Mouse (Mus musculus) thymus, adult 2 months (tissue): ENCODE measurements around the gene Rhot1. TPM values are rescaled to one million over a fixed set of nuclear protein-coding genes. Genes with fewer than 3 reads are reported as not detected.

ENCODE experiments used
- DNase-seq: peaks from one replicate; pipeline ENCODE4 v3.0.0; 2021
- H3K27ac ChIP-seq: fragments of 200-500 bp; 2 replicates; pipeline ENCODE4 v1.5.1; 2012; ENCODE audit warnings: low read length, control low read depth; ENCODE audit not compliant: control insufficient read depth, insufficient read depth
- H3K27me3 ChIP-seq: fragments of 200-500 bp; 2 replicates; pipeline ENCODE4 v1.6.1; 2012; ENCODE audit warnings: mild to moderate bottlenecking, low read length, moderate library complexity, mixed read lengths; ENCODE audit not compliant: control insufficient read depth, insufficient read depth
- H3K36me3 ChIP-seq: fragments of 200-500 bp; 2 replicates; pipeline ENCODE4 v1.6.1; 2012; ENCODE audit warnings: mild to moderate bottlenecking, low read length, moderate library complexity; ENCODE audit not compliant: control insufficient read depth, insufficient read depth
- H3K4me1 ChIP-seq: fragments of 200-500 bp; replicated peaks from 2 replicates; pipeline ENCODE4 v1.6.1; 2012; ENCODE audit warnings: low read length; ENCODE audit not compliant: control insufficient read depth, insufficient read depth
- H3K4me3 ChIP-seq: fragments of 200-500 bp; 2 replicates; pipeline ENCODE4 v1.5.1; 2012; ENCODE audit warnings: mild to moderate bottlenecking, low read length, control low read depth, moderate library complexity; ENCODE audit not compliant: control insufficient read depth, insufficient read depth
- CTCF ChIP-seq: fragments of 200-500 bp; IDR thresholded peaks from 2 replicates; pipeline ENCODE4 v1.5.1; 2012; ENCODE audit warnings: mild to moderate bottlenecking, control low read depth, low read length, moderate library complexity, borderline replicate concordance; ENCODE audit not compliant: control insufficient read depth, poor library complexity, insufficient read depth; ENCODE audit errors: extremely low read depth
- POLR2A ChIP-seq: fragments of 200-500 bp; IDR thresholded peaks from 2 replicates; pipeline ENCODE4 v1.6.1; 2012; ENCODE audit warnings: mild to moderate bottlenecking, low read length, control low read depth, moderate library complexity; ENCODE audit not compliant: control insufficient read depth, poor library complexity, insufficient read depth; ENCODE audit errors: extremely low read depth
- WGBS: fragments of 180-500 bp; shearing (Covaris S2); methylation state at CpG from one replicate; pipeline ENCODE4 v1.1.7; 2018; 5-methylcytosine and 5-hydroxymethylcytosine counted together
- polyA plus RNA-seq: library from polyadenylated mRNA; depleted of rRNA; stranded (reverse); fragments of >200 nt; gene quantifications from 2 replicates; pipeline ENCODE4 v1.2.3, GENCODE M21; 2012; rRNA removed

Rhot1 gene
- polyA plus RNA-seq, 1 experiment: 13.7 TPM

- no peaks in the 10 kb centered on the region for H3K36me3 ChIP-seq
- WGBS: 94% methylated on average over 1 of the region's 1 CpGs
- no peak overlapping the region for H3K4me3 ChIP-seq
- DNase-seq: no peak
- H3K4me1 ChIP-seq: no peaks in the 10 kb centered on the region
- no peak overlapping the region for H3K27ac ChIP-seq
- no peaks in the 10 kb centered on the region for H3K27me3 ChIP-seq
- TF ChIP-seq CTCF (no peak), POLR2A (no peak)
These were observed 104.6 kb downstream of the Rhot1 start for GRCm38 (mm10) chr11:80313462-80313861.

DNA sequence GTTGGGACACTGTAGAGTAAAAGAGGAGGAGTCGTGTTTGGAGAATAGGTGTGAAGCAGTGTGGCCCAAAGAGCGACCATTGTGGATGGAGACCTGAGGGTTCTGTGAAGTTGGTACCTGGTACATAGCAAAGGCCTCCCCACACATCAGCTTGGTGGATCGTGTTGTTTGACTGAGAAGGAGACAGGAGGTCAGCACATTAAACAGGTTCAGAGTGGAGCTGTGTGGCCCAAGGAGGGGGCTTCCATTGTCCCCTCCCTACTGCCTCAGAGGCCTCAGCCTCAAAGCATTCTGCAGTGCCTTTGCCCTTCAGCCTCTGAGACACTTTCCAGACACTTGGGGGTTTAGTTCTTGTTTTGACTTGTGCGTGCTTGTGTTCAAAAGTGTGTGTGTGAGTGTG lies 105.1 kb downstream of the Rhot1 start:
- 94% methylated on average over 4 of the region's 4 CpGs for WGBS
- Histone ChIP-seq H3K4me3 (no peak overlapping the region), H3K27ac (no peak overlapping the region), H3K27me3 (no peaks in the 10 kb centered on the region), H3K4me1 (no peaks in the 10 kb centered on the region), H3K36me3 (no peaks in the 10 kb centered on the region)
- no peak for TF ChIP-seq POLR2A
- TF ChIP-seq CTCF: no peak
- DNase-seq: no peak

DNA sequence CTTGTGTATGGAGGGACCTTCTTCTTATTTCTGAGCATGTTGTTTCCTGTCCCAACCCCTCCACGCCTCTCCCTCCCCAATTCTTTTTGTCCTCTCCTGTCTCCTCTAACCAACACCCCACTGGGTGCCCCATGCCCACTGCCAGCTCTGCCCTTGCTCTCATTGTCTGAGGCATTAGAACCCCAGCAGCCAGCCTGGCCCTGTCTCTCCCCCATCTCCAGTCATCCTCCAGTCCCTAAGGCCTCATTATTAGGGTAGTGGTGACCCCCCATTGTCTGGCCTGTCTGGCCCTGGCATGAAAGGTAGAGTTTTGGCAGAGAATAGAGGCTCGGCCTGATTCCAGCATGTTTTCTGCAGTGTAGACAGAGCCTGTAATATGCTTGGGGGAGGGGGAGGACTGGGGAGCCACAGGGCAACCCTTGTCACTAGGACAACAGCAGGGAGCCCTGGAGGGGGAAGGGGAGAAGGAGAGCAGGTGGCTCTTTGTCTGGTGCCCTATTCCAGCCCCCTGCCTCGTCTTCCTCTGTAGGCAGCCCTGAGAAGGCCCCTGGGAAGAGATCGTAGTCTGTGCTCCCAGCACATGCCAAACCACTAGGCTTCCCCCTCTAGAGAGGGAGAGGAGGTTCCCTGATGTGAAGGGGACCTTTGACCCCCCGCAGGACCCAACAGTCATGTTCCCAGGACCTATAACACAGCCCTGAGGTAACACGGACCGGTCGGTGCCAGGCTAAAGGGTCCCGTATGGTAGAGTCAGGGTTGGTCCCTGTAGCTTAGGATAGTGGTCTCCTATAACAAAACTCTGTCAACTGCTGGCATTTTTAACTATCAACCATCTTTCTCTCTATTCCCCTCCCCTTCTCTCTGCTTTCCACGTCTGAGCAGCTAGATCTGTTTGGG lies 107.2 kb downstream of the Rhot1 start:
- WGBS: 78% methylated on average over 10 of the region's 10 CpGs
- H3K27me3 ChIP-seq: no peaks in the 10 kb centered on the region
- no peak for DNase-seq
- no peak overlapping the region for H3K4me3 ChIP-seq
- TF ChIP-seq CTCF (no peak), POLR2A (no peak)
- no peaks in the 10 kb centered on the region for H3K36me3 ChIP-seq
- no peak overlapping the region for H3K27ac ChIP-seq
- H3K4me1 ChIP-seq: peaks cover 6% of the 10 kb centered on the region

Other genes starting within 250 kb of the Rhot1 start
- gene Utp6, start 246.6 kb upstream of the Rhot1 start, polyA plus RNA-seq: 7.8 and 8.2 TPM in 2 replicates
- gene Suz12, start 215.9 kb upstream of the Rhot1 start, polyA plus RNA-seq: 14.7 and 17.3 TPM in 2 replicates
- gene Crlf3, start 128.0 kb upstream of the Rhot1 start, polyA plus RNA-seq: 65.0 and 65.3 TPM in 2 replicates
- 3.6 and 5.1 TPM in 2 replicates for gene Atad5, start 119.6 kb upstream of the Rhot1 start, polyA plus RNA-seq
- gene Tefm, start 66.8 kb upstream of the Rhot1 start, polyA plus RNA-seq: 5.1 and 6.8 TPM in 2 replicates
- 4.5 and 5.1 TPM in 2 replicates for gene Adap2, start 54.9 kb upstream of the Rhot1 start, polyA plus RNA-seq
- gene Rnf135, start 25.2 kb upstream of the Rhot1 start, polyA plus RNA-seq: 4.3 and 4.9 TPM in 2 replicates
- 8.7 and 9.6 TPM in 2 replicates for gene Rhbdl3, start 91.9 kb downstream of the Rhot1 start, polyA plus RNA-seq
- 5.4 and 8.6 TPM in 2 replicates for gene 5730455P16Rik, start 169.0 kb downstream of the Rhot1 start, polyA plus RNA-seq
- gene Zfp207, start 174.3 kb downstream of the Rhot1 start, polyA plus RNA-seq: 243 and 267 TPM in 2 replicates
- gene Psmd11, start 219.6 kb downstream of the Rhot1 start, polyA plus RNA-seq: 71.7 and 78.4 TPM in 2 replicates